Mouse (Mus musculus): Measurements from ENCODE around the gene Phpt1.

DNA sequence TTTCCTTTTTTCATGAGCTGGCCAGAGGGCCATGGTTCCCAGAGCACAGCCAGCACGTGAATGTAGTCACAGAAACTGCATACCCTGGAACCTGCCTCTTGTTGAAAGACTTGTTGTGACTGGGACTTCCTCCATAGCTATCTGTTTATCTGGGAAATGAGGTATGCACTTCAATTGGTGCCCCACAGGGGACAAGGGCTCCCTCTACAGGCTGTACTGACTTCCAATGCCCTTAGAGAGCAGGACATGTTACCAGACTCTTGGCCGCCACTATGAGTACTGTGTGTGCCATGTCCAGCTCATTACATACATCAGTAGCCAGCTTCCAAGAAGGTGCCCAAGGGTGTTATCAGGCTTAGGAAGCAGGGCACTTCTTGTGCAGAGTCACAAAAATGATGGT, 16.8 kb upstream of the Phpt1 start:
- TF ChIP-seq FLI1 (IDR thresholded peaks at IDR 0.05; ENCODE audit: low read length) = no peak
- no peak for TF ChIP-seq GATA1 (IDR thresholded peaks at IDR 0.05; ENCODE audit: borderline replicate concordance, low read length)
